Mouse (Mus musculus) midbrain, embryonic 11.5 days (tissue): ENCODE measurements around the gene Braf. TPM values are rescaled to one million over a fixed set of nuclear protein-coding genes. Genes with fewer than 3 reads are reported as not detected.

Experiments used
- ATAC-seq: fragments of 200-750 bp; cut with Nextera tagmentation; 2 replicates; pipeline ENCODE4 v1.8.0; 2017; ENCODE audit warnings: moderate TSS enrichment, moderate library complexity; ENCODE audit not compliant: low FRiP score
- DNase-seq: peaks from one replicate; pipeline ENCODE4 v3.0.0; 2015; ENCODE audit warnings: low spot score; ENCODE audit errors: missing footprints
- H3K27ac ChIP-seq: fragments of 300-500 bp; sonication (generic); 2 replicates; pipeline ENCODE4 v1.5.1; 2014; ENCODE audit warnings: low read depth, low read length
- H3K27me3 ChIP-seq: fragments of 300-500 bp; sonication (generic); 2 replicates; pipeline ENCODE4 v1.6.1; 2014; ENCODE audit warnings: mild to moderate bottlenecking, low read length, moderate library complexity, mixed read lengths; ENCODE audit not compliant: control insufficient read depth, insufficient read depth
- H3K36me3 ChIP-seq: fragments of 300-500 bp; sonication (generic); 2 replicates; pipeline ENCODE4 v1.6.1; 2014; ENCODE audit warnings: mild to moderate bottlenecking, low read length, moderate library complexity, mixed read lengths; ENCODE audit not compliant: control insufficient read depth, insufficient read depth
- H3K4me1 ChIP-seq: fragments of 300-500 bp; sonication (generic); 2 replicates; pipeline ENCODE4 v1.6.1; 2014; ENCODE audit warnings: low read length; ENCODE audit not compliant: control insufficient read depth, insufficient read depth
- H3K4me2 ChIP-seq: fragments of 300-500 bp; sonication (generic); 2 replicates; pipeline ENCODE4 v1.6.1; 2014; ENCODE audit warnings: mild to moderate bottlenecking, moderate library complexity
- H3K4me3 ChIP-seq: fragments of 300-500 bp; sonication (generic); 2 replicates; pipeline ENCODE4 v1.5.1; 2014; ENCODE audit warnings: low read depth, low read length
- H3K9ac ChIP-seq: fragments of 300-500 bp; sonication (generic); 2 replicates; pipeline ENCODE4 v1.6.1; 2014; ENCODE audit warnings: low read length
- H3K9me3 ChIP-seq: fragments of 300-500 bp; sonication (generic); 2 replicates; pipeline ENCODE4 v1.6.1; 2016; ENCODE audit warnings: low read length; ENCODE audit not compliant: control insufficient read depth
- WGBS: fragments of 180-500 bp; shearing (Covaris S2); extraction: QIAGEN DNeasy Blood & Tissue Kit; methylation state at CpG from one replicate; pipeline ENCODE4 v1.1.7; 2014; 5-methylcytosine and 5-hydroxymethylcytosine counted together
- polyA plus RNA-seq: library from polyadenylated mRNA; unstranded; fragments of >200 nt; fragmentation: Nextera tagmentation; extraction: Ambion mirVana; gene quantifications from 2 replicates; pipeline ENCODE4 v1.2.1, GENCODE M21; 2014

Braf gene
- polyA plus RNA-seq, 1 experiment from 2014 or later, result 20.4 TPM

DNA sequence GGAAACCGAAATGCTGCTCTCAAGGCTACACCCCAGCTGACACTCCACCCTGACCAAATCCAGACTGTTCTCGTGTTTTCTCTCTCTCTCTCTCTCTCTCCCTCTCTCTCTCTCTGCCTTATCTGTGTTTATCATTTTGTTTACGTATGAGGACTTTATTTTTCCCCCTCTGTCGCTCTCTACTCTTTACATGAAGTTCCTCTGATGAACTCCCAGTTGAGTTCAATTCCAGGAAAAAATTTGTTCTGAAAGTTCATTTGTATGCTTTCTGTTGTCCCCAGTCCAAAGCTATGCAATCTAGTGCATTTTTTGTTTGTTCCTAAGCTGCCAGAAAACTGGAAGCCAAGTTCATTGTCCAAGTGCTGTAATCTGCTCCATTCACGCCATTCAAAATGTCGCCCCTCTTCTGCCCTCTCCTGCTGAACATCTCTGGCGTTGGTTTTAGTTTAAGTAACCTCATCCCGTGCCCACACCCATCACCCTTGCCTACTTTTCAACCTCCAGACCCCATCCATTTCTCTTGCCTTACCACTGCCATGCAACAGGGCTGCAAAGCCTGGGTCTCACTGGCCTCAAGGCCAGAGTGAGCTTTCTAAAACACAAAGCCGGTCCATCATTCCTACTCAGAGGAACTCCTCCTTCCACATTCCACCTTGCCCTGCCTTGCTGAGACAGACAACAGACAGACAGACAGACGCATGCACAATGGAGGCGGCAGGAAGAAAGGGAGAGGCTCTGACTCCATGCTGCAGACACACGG is 170.2 kb downstream of the Braf start:
- Histone ChIP-seq H3K4me1 (peaks cover 36% of the 10 kb centered on the region), H3K36me3 (no peaks in the 10 kb centered on the region; the same call in 1 of the 2 replicates), H3K27me3 (no peaks in the 10 kb centered on the region), H3K9me3 (no peaks in the 10 kb centered on the region), H3K4me3 (peak overlapping the region; percentile 83), H3K4me2 (peak overlapping the region; percentile 66), H3K9ac (peak overlapping the region; percentile 95; the same call in 1 of the 2 replicates), H3K27ac (no peak overlapping the region)
- WGBS, result 66% methylated on average over 12 of the region's 12 CpGs
- no peak for DNase-seq
- no peak for ATAC-seq

Other genes starting within 250 kb of the Braf start
- gene Dennd2a, start 167.6 kb downstream of the Braf start, polyA plus RNA-seq, result 44.9 and 49.3 TPM in 2 replicates
- gene Adck2, start 151.6 kb downstream of the Braf start, polyA plus RNA-seq, result 25.5 and 28.4 TPM in 2 replicates
- gene Gm42420, start 139.7 kb downstream of the Braf start, polyA plus RNA-seq, result 0.51 and 1.1 TPM in 2 replicates
- gene Ndufb2, start 132.9 kb downstream of the Braf start, polyA plus RNA-seq, result 234 and 271 TPM in 2 replicates
- 252 and 253 TPM in 2 replicates for gene Mrps33, start 85.5 kb upstream of the Braf start, polyA plus RNA-seq
- 7.1 and 9.0 TPM in 2 replicates for gene Tmem178b, start 147.8 kb upstream of the Braf start, polyA plus RNA-seq